Mouse (Mus musculus): ENCODE results near the gene Nkx1-2.

Gene Nkx1-2

DNA sequence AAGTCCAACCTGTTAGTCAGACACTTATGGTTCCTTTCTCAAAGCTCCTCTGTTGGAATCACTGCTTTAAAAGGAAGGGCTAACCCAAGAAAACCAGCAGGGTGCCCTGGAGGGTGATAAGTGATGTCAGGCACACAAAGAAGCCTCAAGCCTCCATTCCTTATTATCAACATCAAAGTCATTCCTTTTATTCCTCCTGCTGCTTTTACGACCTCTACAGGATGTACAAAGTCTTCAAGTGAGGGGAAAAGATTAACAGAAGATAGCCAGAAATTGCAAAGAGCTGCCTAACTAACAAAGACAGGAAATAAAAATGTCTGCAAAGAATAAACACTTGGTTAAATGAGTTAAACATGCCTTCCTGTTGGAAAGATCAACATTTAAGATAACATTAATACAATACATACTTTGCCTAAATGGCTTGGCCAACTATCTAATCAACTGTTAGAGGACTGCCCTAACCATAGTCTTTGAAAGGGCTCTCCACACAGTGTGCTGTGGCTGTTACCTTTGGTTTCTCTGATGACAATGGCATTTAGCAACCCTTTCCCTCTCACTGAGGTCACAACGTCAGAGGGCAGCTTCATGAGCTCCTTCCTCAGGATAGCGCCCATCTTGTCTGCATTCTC is 40.2 kb downstream of the Nkx1-2 start:
- DNase-seq = no peak

DNA sequence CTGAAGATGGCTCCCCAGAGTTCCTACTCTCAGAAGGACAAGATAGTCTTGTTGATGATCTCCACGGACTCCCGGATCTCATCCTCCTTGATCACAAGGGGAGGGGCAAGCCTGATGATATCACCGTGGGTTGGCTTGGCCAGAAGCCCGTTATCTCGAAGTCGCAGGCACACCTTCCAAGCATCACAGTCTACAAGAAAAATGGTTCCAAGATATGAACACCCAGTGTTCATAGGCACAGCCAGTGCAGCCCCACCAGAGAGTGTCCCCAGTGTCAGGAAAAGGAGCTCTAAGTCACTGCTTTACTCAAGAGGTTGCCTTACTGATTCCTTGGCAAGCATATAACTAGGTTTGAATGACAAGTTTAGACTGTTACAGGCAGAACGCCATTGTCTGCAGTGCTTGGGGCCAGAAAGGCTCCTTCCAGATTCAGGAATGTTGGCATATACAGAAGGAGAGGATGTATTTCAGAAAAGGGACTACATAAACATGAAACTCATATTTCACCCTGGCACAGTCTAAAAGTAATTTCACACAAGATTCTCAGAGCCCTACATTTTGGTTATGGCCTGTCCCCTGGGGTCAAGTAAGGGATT is 41.2 kb downstream of the Nkx1-2 start:
- DNase-seq = no peak

DNA sequence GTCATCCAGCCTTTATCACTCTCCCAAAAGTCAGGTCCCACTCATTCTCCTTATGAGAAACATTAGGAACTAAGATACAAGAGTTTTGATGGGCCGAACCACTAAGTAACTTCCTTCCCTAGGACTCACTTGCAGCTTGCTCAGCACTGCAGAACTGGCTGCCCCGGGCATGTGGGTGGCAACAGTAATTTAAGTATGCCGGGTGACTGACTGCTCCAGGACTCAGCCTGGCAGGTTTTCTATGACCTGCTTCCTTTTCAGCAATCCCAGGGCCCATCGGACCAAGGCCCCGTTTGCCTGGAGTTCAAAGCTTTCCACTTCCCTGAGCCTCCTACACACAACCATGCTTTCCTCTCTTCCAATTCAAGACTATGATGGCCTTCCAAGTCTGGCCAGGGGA is 42.9 kb downstream of the Nkx1-2 start:
- peak in 1 of 2 experiments; percentile 26 for DNase-seq

DNA sequence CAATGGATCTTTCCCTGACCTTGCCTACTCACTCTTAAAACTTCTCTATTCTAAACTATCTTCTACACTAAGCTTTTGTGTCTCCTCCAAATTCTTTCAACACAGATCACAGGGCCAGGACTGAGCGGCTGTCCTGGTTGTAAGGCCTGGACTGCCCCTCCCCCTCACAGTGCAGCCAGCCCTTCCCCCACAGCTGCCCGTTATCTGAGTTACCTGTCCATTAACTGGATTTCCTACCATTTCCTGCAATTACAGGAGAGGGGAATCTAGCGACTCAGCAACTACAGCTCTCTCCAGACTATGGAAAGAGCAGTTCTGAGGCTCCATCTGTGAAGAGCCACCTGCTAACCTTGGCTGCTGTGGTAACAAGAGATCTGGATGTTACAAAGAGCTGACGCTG is 43.5 kb downstream of the Nkx1-2 start:
- DNase-seq = no peak

DNA sequence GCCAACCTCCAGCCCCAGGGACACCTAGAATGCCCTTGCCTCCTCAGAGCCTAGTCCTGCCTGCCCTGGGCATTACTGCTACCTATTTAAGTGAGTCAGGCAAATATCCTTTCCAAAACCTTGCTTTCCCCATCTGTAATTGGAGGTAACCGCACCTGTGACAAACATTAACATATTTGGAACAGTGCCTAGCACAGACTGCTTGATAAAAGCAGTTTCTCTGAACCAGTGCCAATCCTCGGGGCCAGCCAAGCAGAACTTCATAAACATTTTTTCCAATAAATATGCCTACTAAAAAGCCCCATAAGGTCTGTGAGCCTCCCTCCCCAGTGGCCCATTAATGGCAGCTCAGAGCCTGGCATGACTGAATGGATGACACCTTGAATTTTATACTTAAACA is 45.3 kb downstream of the Nkx1-2 start:
- DNase-seq = peak; percentile 28 to 45

DNA sequence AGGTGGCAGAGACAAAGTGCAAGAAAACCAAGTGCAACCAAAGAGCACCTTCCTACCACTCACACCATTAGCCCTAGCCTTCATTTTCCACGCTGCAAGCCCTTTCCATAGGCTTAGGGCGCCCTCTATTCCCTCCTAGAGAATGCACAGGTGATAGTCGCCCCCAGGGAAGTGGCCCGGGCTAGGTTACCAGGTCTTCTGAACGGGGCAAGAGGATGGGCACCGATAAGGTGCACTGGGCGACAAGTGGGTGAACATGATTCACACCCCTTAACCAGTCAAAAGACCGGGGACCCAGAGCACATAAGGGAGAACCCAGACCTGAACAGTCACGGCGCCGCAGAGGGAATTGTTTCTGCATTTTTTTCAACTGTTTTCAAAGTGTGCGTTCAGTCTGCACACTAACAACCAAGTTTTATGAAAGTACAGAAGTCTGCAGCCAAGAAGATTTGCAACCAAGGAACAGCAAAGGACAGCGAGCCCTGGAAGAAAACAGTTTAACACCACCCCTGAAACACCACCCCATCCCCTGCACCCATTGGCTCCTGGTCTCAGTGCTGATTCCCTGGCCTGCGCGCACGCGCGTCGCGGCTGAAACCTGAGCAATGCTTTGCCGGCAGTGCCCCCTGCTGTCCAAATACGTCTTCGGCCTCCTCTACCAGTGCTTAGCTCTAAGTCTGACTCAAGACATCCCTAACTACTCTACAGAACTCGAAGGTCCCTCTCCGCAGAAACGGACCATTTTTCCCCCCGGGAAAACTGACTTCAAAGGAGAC is 47.9 kb downstream of the Nkx1-2 start:
- DNase-seq = peak; percentile 98

DNA sequence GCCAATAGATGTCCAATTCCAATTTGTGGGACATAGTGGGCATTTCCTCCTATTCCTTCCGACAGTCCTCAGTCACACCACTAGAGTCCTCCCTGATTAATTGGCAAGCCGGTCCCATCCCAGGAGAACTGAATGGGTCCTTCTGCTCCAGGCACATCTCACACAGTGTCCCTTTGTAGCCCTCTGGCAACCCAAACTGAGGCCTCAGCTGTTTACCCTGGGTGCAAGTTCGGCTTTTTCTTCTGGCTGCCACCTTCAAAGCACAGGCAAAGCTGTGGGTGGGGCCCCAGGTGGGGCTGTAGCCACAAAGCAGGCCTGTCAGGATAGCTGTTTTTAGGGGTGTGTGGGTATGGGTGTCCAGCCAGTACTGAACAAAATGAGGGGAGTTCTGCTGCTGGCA is 52.3 kb downstream of the Nkx1-2 start:
- no peak for DNase-seq
